Mouse (Mus musculus) heart, postnatal 0 days (tissue): Measurements from ENCODE around the gene Notch2. TPM values are rescaled to one million over a fixed set of nuclear protein-coding genes. Genes with fewer than 3 reads are reported as not detected.

Experiments used
- ATAC-seq: fragments of 200-750 bp; cut with Nextera tagmentation; 2 replicates; pipeline ENCODE4 v1.8.0; 2017; ENCODE audit warnings: low read depth, moderate number of reproducible peaks, moderate library complexity; ENCODE audit not compliant: insufficient read depth
- DNase-seq: peaks from one replicate; pipeline ENCODE4 v3.0.0-alpha.2; 2016; ENCODE audit warnings: low spot score
- H3K27ac ChIP-seq: fragments of 300-500 bp; sonication (generic); 2 replicates; pipeline ENCODE4 v1.5.1; 2014; ENCODE audit warnings: low read depth, mild to moderate bottlenecking
- H3K27me3 ChIP-seq: fragments of 300-500 bp; sonication (generic); 2 replicates; pipeline ENCODE4 v1.6.1; 2014; ENCODE audit warnings: low read length, mixed read lengths; ENCODE audit not compliant: control insufficient read depth, insufficient read depth
- H3K36me3 ChIP-seq: fragments of 300-500 bp; sonication (generic); replicated peaks from 2 replicates; pipeline ENCODE4 v1.6.1; 2014; ENCODE audit warnings: low read length, mixed read lengths; ENCODE audit not compliant: control insufficient read depth, insufficient read depth
- H3K4me1 ChIP-seq: fragments of 300-500 bp; sonication (generic); 2 replicates; pipeline ENCODE4 v1.6.1; 2014; ENCODE audit warnings: antibody characterized with exemption; ENCODE audit not compliant: control insufficient read depth, insufficient read depth
- H3K4me2 ChIP-seq: fragments of 300-500 bp; sonication (generic); 2 replicates; pipeline ENCODE4 v1.6.1; 2014; ENCODE audit warnings: low read depth, mild to moderate bottlenecking, low read length, moderate library complexity
- H3K4me3 ChIP-seq: fragments of 300-500 bp; sonication (generic); 2 replicates; pipeline ENCODE4 v1.5.1; 2014; ENCODE audit warnings: low read depth, low read length
- H3K9ac ChIP-seq: fragments of 300-500 bp; sonication (generic); replicated peaks from 2 replicates; pipeline ENCODE4 v1.6.1; 2014; ENCODE audit warnings: low read depth, low read length, mixed read lengths
- H3K9me3 ChIP-seq: fragments of 300-500 bp; sonication (generic); replicated peaks from 2 replicates; pipeline ENCODE4 v1.6.1; 2016; ENCODE audit warnings: low read length; ENCODE audit not compliant: control insufficient read depth
- CTCF ChIP-seq: IDR thresholded peaks from 2 replicates; pipeline ENCODE4 v1.5.1; 2016; ENCODE audit warnings: antibody characterized with exemption, control low read depth, low read depth
- EP300 ChIP-seq: IDR thresholded peaks from 2 replicates; pipeline ENCODE4 v1.6.1; 2016; ENCODE audit warnings: antibody characterized with exemption, low read depth
- WGBS: fragments of 180-500 bp; shearing (Covaris S2); extraction: QIAGEN DNeasy Blood & Tissue Kit; methylation state at CpG from one replicate; pipeline ENCODE4 v1.1.7; 2014; 5-methylcytosine and 5-hydroxymethylcytosine counted together
- polyA plus RNA-seq: library from polyadenylated mRNA; unstranded; fragments of >200 nt; fragmentation: Nextera tagmentation; extraction: Ambion mirVana; gene quantifications from 2 replicates; pipeline ENCODE4 v1.2.1, GENCODE M21; 2015
- total RNA-seq: library from RNA; depleted of rRNA; stranded (reverse); fragments of >200 nt; gene quantifications from 2 replicates; pipeline ENCODE4 v1.2.3, GENCODE M21; 2014; ENCODE audit warnings: low replicate concordance

The Notch2 gene
- total and polyA plus RNA-seq, 2 experiments from 2014 or later = 5.5 to 53.7 TPM

- no peaks in the 10 kb centered on the region for H3K27me3 ChIP-seq
- H3K9me3 ChIP-seq = no peaks in the 10 kb centered on the region
- ATAC-seq (no peak), DNase-seq (no peak)
- H3K27ac ChIP-seq = no peak overlapping the region
- no peak overlapping the region for H3K4me3 ChIP-seq
- no peak for TF ChIP-seq CTCF
- TF ChIP-seq EP300 = no peak
- no peaks in the 10 kb centered on the region for H3K4me1 ChIP-seq
- H3K9ac ChIP-seq = no peak overlapping the region
- WGBS = 95% methylated on average over 13 of the region's 13 CpGs
- H3K36me3 ChIP-seq = peaks cover 96% of the 10 kb centered on the region
- no peak overlapping the region for H3K4me2 ChIP-seq
Observed at GRCm38 (mm10) chr3:98142862-98143261, 129.5 kb downstream of the Notch2 start.

GRCm38 (mm10) chr3:98145204-98145603 lies 131.9 kb downstream of the Notch2 start:
- no peak for DNase-seq
- 82% methylated on average over 10 of the region's 10 CpGs for WGBS
- Histone ChIP-seq H3K9me3 (no peaks in the 10 kb centered on the region), H3K4me2 (no peak overlapping the region), H3K36me3 (peaks cover 88% of the 10 kb centered on the region), H3K4me3 (no peak overlapping the region), H3K9ac (no peak overlapping the region), H3K27ac (no peak overlapping the region), H3K4me1 (no peaks in the 10 kb centered on the region), H3K27me3 (no peaks in the 10 kb centered on the region)
- TF ChIP-seq EP300 = no peak
- no peak for ATAC-seq

- no peak for ATAC-seq
- Histone ChIP-seq H3K9ac (no peak overlapping the region), H3K4me2 (no peak overlapping the region), H3K4me1 (no peaks in the 10 kb centered on the region), H3K27me3 (no peaks in the 10 kb centered on the region), H3K27ac (no peak overlapping the region), H3K4me3 (no peak overlapping the region), H3K9me3 (no peaks in the 10 kb centered on the region), H3K36me3 (peaks cover 76% of the 10 kb centered on the region)
- DNase-seq = no peak
- TF ChIP-seq EP300 (no peak), CTCF (no peak)
- 95% methylated on average over 29 of the region's 29 CpGs for WGBS
Observed at GRCm38 (mm10) chr3:98146471-98147410, 133.4 kb downstream of the Notch2 start.

- Histone ChIP-seq H3K4me1 (no peaks in the 10 kb centered on the region), H3K4me3 (no peak overlapping the region), H3K27me3 (no peaks in the 10 kb centered on the region), H3K9ac (no peak overlapping the region), H3K27ac (no peak overlapping the region), H3K4me2 (no peak overlapping the region), H3K9me3 (no peaks in the 10 kb centered on the region), H3K36me3 (peaks cover 67% of the 10 kb centered on the region)
- TF ChIP-seq EP300 = no peak
- TF ChIP-seq CTCF = no peak
- 80% methylated on average over 14 of the region's 14 CpGs for WGBS
- no peak for DNase-seq
- ATAC-seq = no peak
Observed at GRCm38 (mm10) chr3:98147706-98148105, 134.4 kb downstream of the Notch2 start.

- no peak overlapping the region for H3K27ac ChIP-seq
- WGBS = 92% methylated on average over 11 of the region's 11 CpGs
- TF ChIP-seq EP300 (no peak), CTCF (no peak)
Observed at GRCm38 (mm10) chr3:98149881-98150280, 136.6 kb downstream of the Notch2 start.

GRCm38 (mm10) chr3:98151016-98151415 lies 137.7 kb downstream of the Notch2 start:
- Histone ChIP-seq H3K9ac (no peak overlapping the region), H3K36me3 (peaks cover 34% of the 10 kb centered on the region), H3K9me3 (no peaks in the 10 kb centered on the region), H3K27ac (no peak overlapping the region), H3K4me3 (no peak overlapping the region), H3K4me2 (no peak overlapping the region), H3K27me3 (no peaks in the 10 kb centered on the region), H3K4me1 (no peaks in the 10 kb centered on the region)
- WGBS = 83% methylated on average over 10 of the region's 10 CpGs
- no peak for TF ChIP-seq CTCF
- TF ChIP-seq EP300 = no peak
- DNase-seq = no peak
- ATAC-seq = no peak

More at GRCm38 (mm10) chr3:98149881-98150280, 136.6 kb downstream of the Notch2 start:
- Histone ChIP-seq H3K27me3 (no peaks in the 10 kb centered on the region), H3K9me3 (no peaks in the 10 kb centered on the region), H3K36me3 (peaks cover 45% of the 10 kb centered on the region), H3K4me1 (no peaks in the 10 kb centered on the region), H3K9ac (no peak overlapping the region), H3K4me2 (no peak overlapping the region), H3K4me3 (no peak overlapping the region)
- ATAC-seq (no peak), DNase-seq (no peak)
